Mouse (Mus musculus): ENCODE measurements around the gene Prkd2. TPM values are rescaled to one million over a fixed set of nuclear protein-coding genes. Genes with fewer than 3 reads are reported as not detected.

Gene Prkd2
- polyA plus RNA-seq, 1 experiment, result 363 TPM

DNA sequence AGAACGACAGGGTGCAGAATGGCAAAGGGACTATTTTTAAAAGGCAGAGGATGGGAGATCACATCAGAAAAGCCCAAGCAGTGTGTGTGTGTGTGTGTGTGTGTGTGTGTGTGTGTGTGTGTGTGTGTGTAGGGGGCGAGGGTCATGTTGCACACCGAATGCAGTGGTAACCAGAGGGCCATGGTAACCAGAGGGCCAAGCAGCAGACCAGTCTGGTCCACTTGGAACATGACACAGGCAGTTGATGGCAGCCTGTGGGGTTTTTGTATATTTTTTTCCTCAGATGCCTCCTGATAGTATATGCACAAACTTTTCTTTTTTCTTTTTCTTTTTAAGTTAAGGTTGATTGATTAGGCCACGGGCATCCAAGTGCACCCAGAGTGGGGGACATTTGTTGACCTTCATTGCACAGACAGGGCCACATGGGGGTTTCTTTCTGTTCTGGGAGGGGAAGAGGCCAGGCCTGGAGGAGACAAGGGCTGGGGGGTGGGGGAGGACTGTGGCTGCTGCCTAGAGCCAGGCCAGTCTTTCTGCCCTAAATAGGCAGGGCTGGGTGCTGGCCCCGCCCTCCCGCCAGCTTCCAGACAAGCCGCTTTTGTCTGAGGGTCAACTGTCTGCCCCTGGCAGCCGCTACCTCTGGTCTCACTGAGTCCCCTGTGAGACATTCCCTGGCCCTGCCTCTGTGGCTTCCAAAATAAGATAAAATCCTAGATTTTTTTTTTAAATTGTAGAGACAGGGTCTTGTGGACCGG lies 37.3 kb downstream of the Prkd2 start:
- WGBS, result 88% methylated on average over 9 of the region's 9 CpGs
- Histone ChIP-seq H3K4me3 (ENCODE audit: control insufficient read depth, insufficient read depth, low read length) (no peak overlapping the region), H3K27ac (ENCODE audit: control insufficient read depth, insufficient read depth, low read length) (no peak overlapping the region), H3K36me3 (ENCODE audit: control insufficient read depth, insufficient read depth, low read length) (no peaks in the 10 kb centered on the region), H3K27me3 (ENCODE audit: control insufficient read depth, insufficient read depth, low read length) (peaks cover 2% of the 10 kb centered on the region; the same call in 1 of the 2 replicates), H3K4me1 (replicated peaks; ENCODE audit: control insufficient read depth, insufficient read depth, low read length) (peaks cover 12% of the 10 kb centered on the region)
- TF ChIP-seq POLR2A (IDR thresholded peaks at IDR 0.05; ENCODE audit: control insufficient read depth, extremely low read depth, insufficient read depth, low read length, poor library complexity), result no peak
- TF ChIP-seq CTCF (IDR thresholded peaks at IDR 0.05; ENCODE audit: borderline replicate concordance, control insufficient read depth, extremely low read depth, insufficient read depth, low read length, poor library complexity), result no peak
- DNase-seq, result no peak

DNA sequence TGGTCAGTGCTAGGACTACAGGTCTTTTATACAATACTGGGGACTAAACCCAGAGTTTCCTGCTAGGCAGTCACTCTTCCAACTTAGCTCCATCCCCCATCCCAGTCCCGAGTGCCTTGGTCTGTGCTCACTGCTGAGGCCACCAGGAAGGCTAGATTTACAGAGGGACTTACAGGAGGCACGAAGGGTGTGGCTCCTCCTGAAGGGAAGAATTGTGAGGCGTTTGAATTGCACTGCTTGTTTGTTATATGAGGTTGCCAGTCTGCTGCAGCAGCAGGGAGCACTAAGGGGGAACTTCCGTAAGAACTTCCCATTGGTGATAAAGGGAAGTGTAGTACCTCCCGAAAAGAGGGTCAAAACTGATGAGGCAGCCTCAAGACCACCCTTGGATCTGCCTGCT lies 37.9 kb downstream of the Prkd2 start:
- Histone ChIP-seq H3K27me3 (ENCODE audit: control insufficient read depth, insufficient read depth, low read length) (peaks cover 8% of the 10 kb centered on the region; the same call in 1 of the 2 replicates), H3K4me1 (replicated peaks; ENCODE audit: control insufficient read depth, insufficient read depth, low read length) (peaks cover 9% of the 10 kb centered on the region), H3K36me3 (ENCODE audit: control insufficient read depth, insufficient read depth, low read length) (no peaks in the 10 kb centered on the region), H3K4me3 (ENCODE audit: control insufficient read depth, insufficient read depth, low read length) (no peak overlapping the region), H3K27ac (ENCODE audit: control insufficient read depth, insufficient read depth, low read length) (no peak overlapping the region)
- no peak for DNase-seq
- no peak for TF ChIP-seq POLR2A (IDR thresholded peaks at IDR 0.05; ENCODE audit: control insufficient read depth, extremely low read depth, insufficient read depth, low read length, poor library complexity)
- TF ChIP-seq CTCF (IDR thresholded peaks at IDR 0.05; ENCODE audit: borderline replicate concordance, control insufficient read depth, extremely low read depth, insufficient read depth, low read length, poor library complexity), result no peak
- 48% methylated on average over 5 of the region's 5 CpGs for WGBS

DNA sequence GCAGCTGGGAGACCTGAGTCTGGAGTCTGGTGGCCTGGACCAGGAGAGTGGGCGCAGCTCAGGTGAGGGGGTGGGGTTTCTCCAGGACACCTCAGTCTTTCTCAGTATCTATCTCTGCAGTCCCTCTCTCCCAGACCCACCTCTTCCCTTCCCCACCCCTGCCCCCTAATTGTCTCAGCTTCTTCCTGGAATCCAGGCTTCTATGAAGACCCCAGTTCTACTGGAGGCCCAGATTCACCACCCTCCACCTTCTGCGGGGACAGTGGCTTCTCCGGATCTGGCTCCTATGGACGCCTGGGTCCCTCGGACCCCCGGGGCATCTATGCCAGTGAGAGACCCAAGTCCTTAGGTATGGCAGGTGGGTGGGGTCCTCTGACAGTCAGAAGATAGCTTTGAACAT lies 40.5 kb downstream of the Prkd2 start:
- 96% methylated on average over 6 of the region's 6 CpGs for WGBS
- DNase-seq, result no peak
- H3K4me1 ChIP-seq (replicated peaks; ENCODE audit: control insufficient read depth, insufficient read depth, low read length), result no peaks in the 10 kb centered on the region; the same call in 1 of the 2 replicates
- H3K27me3 ChIP-seq (ENCODE audit: control insufficient read depth, insufficient read depth, low read length), result peaks cover 14% of the 10 kb centered on the region
- TF ChIP-seq CTCF (IDR thresholded peaks at IDR 0.05; ENCODE audit: borderline replicate concordance, control insufficient read depth, extremely low read depth, insufficient read depth, low read length, poor library complexity), result no peak
- TF ChIP-seq POLR2A (IDR thresholded peaks at IDR 0.05; ENCODE audit: control insufficient read depth, extremely low read depth, insufficient read depth, low read length, poor library complexity), result no peak
- H3K4me3 ChIP-seq (ENCODE audit: control insufficient read depth, insufficient read depth, low read length), result no peak overlapping the region
- no peaks in the 10 kb centered on the region for H3K36me3 ChIP-seq (ENCODE audit: control insufficient read depth, insufficient read depth, low read length)
- H3K27ac ChIP-seq (ENCODE audit: control insufficient read depth, insufficient read depth, low read length), result no peak overlapping the region

DNA sequence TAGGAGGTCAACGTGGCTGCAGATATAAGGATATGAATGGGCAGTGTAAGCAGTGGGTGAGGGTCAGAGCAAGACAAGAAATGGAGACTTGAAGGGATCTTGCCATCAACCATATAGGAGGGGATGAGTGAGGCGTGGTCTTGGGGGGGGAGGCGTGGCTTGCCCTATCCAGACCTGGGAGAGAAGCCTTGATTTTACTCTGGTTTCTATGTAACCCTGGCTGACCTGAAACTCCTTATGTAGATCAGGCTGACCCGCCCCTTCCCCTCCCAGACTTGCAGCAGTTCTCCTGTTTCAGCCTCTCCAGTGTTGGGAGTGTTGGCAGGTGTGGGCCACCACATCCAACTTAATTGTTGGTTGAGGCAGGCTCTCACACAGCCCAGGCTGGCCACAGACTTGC lies 41.6 kb downstream of the Prkd2 start:
- Histone ChIP-seq H3K27ac (ENCODE audit: control insufficient read depth, insufficient read depth, low read length) (no peak overlapping the region), H3K36me3 (ENCODE audit: control insufficient read depth, insufficient read depth, low read length) (no peaks in the 10 kb centered on the region), H3K4me3 (ENCODE audit: control insufficient read depth, insufficient read depth, low read length) (no peak overlapping the region), H3K4me1 (replicated peaks; ENCODE audit: control insufficient read depth, insufficient read depth, low read length) (no peaks in the 10 kb centered on the region; the same call in 1 of the 2 replicates), H3K27me3 (ENCODE audit: control insufficient read depth, insufficient read depth, low read length) (peaks cover 14% of the 10 kb centered on the region)
- no peak for DNase-seq
- 72% methylated on average over 4 of the region's 4 CpGs for WGBS
- no peak for TF ChIP-seq CTCF (IDR thresholded peaks at IDR 0.05; ENCODE audit: borderline replicate concordance, control insufficient read depth, extremely low read depth, insufficient read depth, low read length, poor library complexity)
- no peak for TF ChIP-seq POLR2A (IDR thresholded peaks at IDR 0.05; ENCODE audit: control insufficient read depth, extremely low read depth, insufficient read depth, low read length, poor library complexity)

DNA sequence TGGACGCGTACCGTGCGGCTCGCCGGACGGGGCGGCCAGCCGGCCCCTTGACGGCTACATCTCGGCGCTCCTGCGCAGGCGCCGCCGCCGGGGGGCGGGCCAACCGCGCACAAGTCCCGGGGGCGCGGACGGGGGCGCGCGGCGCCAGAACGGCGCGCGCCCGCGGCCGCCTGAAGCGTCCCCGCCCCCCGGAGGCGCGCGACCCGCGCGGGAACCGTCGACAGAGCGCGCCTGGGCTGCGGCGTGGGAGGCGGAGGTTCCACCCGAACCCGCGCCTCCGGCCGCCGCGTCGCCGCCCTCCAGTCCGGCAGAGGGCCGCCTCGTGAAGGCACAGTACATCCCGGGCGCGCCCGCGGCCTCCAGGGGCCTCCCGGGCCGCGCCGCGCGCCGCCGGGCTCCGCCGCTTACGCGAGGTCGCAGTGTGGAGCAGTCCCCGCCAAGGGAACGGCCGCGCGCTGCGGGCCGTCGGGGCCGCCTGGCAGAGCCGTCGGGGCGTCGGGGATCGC lies 42.6 kb downstream of the Prkd2 start:
- TF ChIP-seq CTCF (IDR thresholded peaks at IDR 0.05; ENCODE audit: borderline replicate concordance, control insufficient read depth, extremely low read depth, insufficient read depth, low read length, poor library complexity) (no peak), POLR2A (IDR thresholded peaks at IDR 0.05; ENCODE audit: control insufficient read depth, extremely low read depth, insufficient read depth, low read length, poor library complexity) (no peak)
- H3K4me3 ChIP-seq (ENCODE audit: control insufficient read depth, insufficient read depth, low read length), result no peak overlapping the region

DNA sequence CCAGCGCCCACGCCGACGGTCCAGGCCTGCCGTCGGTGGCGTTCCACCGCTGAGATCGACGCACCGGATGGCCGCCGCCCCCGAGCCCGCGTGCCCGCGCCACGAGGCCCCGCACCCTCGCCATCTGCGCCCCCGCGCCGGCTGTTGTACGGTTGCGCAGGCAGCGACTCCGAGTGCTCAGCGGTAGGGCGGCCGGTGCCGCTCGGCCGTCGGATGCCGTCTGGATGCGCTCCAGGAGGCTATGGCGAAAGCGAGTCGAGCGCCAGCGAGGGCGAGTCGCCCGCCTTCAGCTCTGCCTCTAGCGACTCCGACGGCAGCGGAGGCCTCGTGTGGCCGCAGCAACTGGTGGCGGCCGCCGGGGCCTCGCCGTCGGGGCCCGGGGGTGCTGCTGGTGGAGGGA lies 43.2 kb downstream of the Prkd2 start:
- Histone ChIP-seq H3K4me3 (ENCODE audit: control insufficient read depth, insufficient read depth, low read length) (no peak overlapping the region), H3K27ac (ENCODE audit: control insufficient read depth, insufficient read depth, low read length) (no peak overlapping the region), H3K27me3 (ENCODE audit: control insufficient read depth, insufficient read depth, low read length) (peaks cover 14% of the 10 kb centered on the region), H3K36me3 (ENCODE audit: control insufficient read depth, insufficient read depth, low read length) (no peaks in the 10 kb centered on the region), H3K4me1 (replicated peaks; ENCODE audit: control insufficient read depth, insufficient read depth, low read length) (peaks cover 2% of the 10 kb centered on the region)
- 76% methylated on average over 59 of the region's 59 CpGs for WGBS
- DNase-seq, result no peak
- no peak for TF ChIP-seq POLR2A (IDR thresholded peaks at IDR 0.05; ENCODE audit: control insufficient read depth, extremely low read depth, insufficient read depth, low read length, poor library complexity)
- TF ChIP-seq CTCF (IDR thresholded peaks at IDR 0.05; ENCODE audit: borderline replicate concordance, control insufficient read depth, extremely low read depth, insufficient read depth, low read length, poor library complexity), result no peak

More for the DNA sequence above, 42.6 kb downstream of the Prkd2 start:
- Histone ChIP-seq H3K27me3 (ENCODE audit: control insufficient read depth, insufficient read depth, low read length) (peaks cover 14% of the 10 kb centered on the region), H3K4me1 (replicated peaks; ENCODE audit: control insufficient read depth, insufficient read depth, low read length) (no peaks in the 10 kb centered on the region; the same call in 1 of the 2 replicates), H3K27ac (ENCODE audit: control insufficient read depth, insufficient read depth, low read length) (no peak overlapping the region), H3K36me3 (ENCODE audit: control insufficient read depth, insufficient read depth, low read length) (no peaks in the 10 kb centered on the region)
- no peak for DNase-seq
- WGBS, result 42% methylated on average over 95 of the region's 95 CpGs
